Mouse (Mus musculus) hindbrain, embryonic 15.5 days (tissue): ENCODE results near the gene Stt3a. TPM values are rescaled to one million over a fixed set of nuclear protein-coding genes. Genes with fewer than 3 reads are reported as not detected.

ENCODE experiments used
- ATAC-seq: fragments of 200-750 bp; cut with Nextera tagmentation; 2 replicates; pipeline ENCODE4 v1.8.0; 2017; ENCODE audit warnings: low read depth, moderate number of reproducible peaks, moderate TSS enrichment; ENCODE audit not compliant: low FRiP score
- H3K27ac ChIP-seq: fragments of 300-500 bp; sonication (generic); replicated peaks from 2 replicates; pipeline ENCODE4 v1.5.1; 2015; ENCODE audit warnings: mild to moderate bottlenecking, inconsistent platforms
- H3K27me3 ChIP-seq: fragments of 300-500 bp; sonication (generic); 2 replicates; pipeline ENCODE4 v1.6.1; 2015; ENCODE audit warnings: control low read depth, inconsistent platforms
- H3K36me3 ChIP-seq: fragments of 300-500 bp; sonication (generic); 2 replicates; pipeline ENCODE4 v1.6.1; 2015; ENCODE audit warnings: control low read depth, inconsistent platforms
- H3K4me1 ChIP-seq: fragments of 300-500 bp; sonication (generic); replicated peaks from 2 replicates; pipeline ENCODE4 v1.6.1; 2015; ENCODE audit warnings: control low read depth, inconsistent platforms
- H3K4me2 ChIP-seq: fragments of 300-500 bp; sonication (generic); 2 replicates; pipeline ENCODE4 v1.6.1; 2015; ENCODE audit warnings: moderate library complexity, mild to moderate bottlenecking, inconsistent platforms
- H3K4me3 ChIP-seq: fragments of 300-500 bp; sonication (generic); 2 replicates; pipeline ENCODE4 v1.5.1; 2015; ENCODE audit warnings: mild to moderate bottlenecking, inconsistent platforms
- H3K9ac ChIP-seq: fragments of 300-500 bp; sonication (generic); 2 replicates; pipeline ENCODE4 v1.6.1; 2015; ENCODE audit warnings: inconsistent platforms
- H3K9me3 ChIP-seq: fragments of 300-500 bp; sonication (generic); 2 replicates; pipeline ENCODE4 v1.6.1; 2016; ENCODE audit warnings: control low read depth, inconsistent platforms
- WGBS: fragments of 180-500 bp; shearing (Covaris S2); methylation state at CpG from one replicate; pipeline ENCODE4 v1.1.7; 2015; 5-methylcytosine and 5-hydroxymethylcytosine counted together
- polyA plus RNA-seq: library from polyadenylated mRNA; unstranded; fragments of >200 nt; fragmentation: Nextera tagmentation; extraction: Ambion mirVana; gene quantifications from 2 replicates; pipeline ENCODE4 v1.2.1, GENCODE M21; 2015

Gene Stt3a
- polyA plus RNA-seq, result 92.2 and 102 TPM in 2 replicates

DNA sequence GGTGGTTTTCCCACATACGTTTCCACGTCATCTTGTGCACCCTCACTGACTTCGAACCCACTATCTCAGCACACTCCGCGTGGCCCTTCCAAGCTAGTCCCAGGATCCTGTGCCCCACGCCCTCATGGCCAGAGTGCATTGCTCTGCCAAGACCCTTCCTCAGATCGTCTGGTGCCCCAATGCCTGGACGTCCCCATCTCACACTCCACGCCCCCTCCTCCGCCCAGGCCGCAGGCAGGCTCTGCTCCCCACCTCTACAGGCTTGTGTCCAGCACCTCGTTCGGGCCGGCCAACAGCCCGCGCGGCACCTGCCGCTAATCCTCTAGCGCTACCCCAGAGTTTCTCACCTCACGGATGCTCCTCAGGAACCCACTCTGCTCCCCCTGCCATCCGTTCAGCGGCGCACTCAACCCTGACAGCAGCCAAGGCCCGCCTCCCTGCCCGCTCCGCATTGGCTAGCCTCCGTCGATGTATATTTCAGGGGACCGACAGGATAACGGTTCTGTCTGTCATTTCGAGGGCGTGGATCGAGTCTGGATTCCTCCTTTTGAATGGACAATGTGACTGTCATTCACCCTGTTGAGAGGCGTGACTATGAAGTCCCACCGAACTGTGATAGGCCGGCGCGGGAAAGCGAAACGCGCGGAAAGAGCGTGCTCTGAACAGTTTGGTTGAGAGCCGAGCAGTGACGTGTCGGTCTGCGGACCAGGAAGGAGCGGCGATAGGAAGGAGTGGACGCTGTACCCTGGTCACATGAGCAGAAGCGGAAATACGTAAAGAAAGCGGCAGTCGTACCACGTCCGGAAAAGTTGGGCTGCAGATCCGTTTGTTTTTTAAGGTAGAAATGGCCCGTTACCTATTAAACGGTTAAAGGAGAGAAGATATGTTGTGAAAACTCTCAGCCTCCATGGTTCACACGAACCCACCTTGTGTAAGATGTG, at the start of gene Stt3a:
Gene Stt3a, minus strand, starts transcription at position 477 of the 941 bp plus-strand sequence.
- peak within 1 kb of the TSS; percentile 79 for H3K9ac ChIP-seq
- peak within 1 kb of the TSS; percentile 88 for H3K27ac ChIP-seq
- H3K4me3 ChIP-seq, result peak within 1 kb of the TSS; percentile 89
- no peaks in the 10 kb centered on the region for H3K9me3 ChIP-seq
- peak; percentile 100 for ATAC-seq
- peaks cover 19% of the 10 kb centered on the region for H3K36me3 ChIP-seq
- no peaks in the 10 kb centered on the region for H3K27me3 ChIP-seq
- under 1% methylated on average over 60 of the region's 60 CpGs for WGBS
- H3K4me1 ChIP-seq, result peaks cover 25% of the 10 kb centered on the region
- H3K4me2 ChIP-seq, result peak within 1 kb of the TSS; percentile 89

DNA sequence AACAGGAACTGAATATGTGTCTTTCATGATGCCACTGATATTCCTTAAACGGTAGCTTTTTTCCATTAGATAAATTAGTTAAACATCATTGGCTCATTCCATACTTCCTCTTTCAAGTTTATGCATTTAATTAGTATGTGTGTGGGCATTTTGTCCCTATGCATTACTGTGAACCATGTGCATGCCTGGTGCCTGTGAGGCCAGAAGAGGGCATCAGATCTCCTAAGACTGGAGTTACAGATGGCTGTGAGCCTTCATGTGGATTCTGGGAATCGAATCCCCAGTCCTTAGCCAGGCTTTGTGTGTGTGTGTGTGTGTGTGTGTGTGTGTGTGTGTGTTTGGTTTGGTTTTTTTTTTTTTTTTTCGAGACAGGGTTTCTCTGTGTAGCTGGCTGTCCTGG, 47.0 kb upstream of the Stt3a start:
- Histone ChIP-seq H3K4me1 (no peaks in the 10 kb centered on the region), H3K27me3 (no peaks in the 10 kb centered on the region), H3K36me3 (no peaks in the 10 kb centered on the region), H3K4me3 (no peak overlapping the region), H3K4me2 (no peak overlapping the region), H3K27ac (no peak overlapping the region), H3K9ac (no peak overlapping the region), H3K9me3 (no peaks in the 10 kb centered on the region)
- no peak for ATAC-seq
- 76% methylated on average over 3 of the region's 3 CpGs for WGBS

DNA sequence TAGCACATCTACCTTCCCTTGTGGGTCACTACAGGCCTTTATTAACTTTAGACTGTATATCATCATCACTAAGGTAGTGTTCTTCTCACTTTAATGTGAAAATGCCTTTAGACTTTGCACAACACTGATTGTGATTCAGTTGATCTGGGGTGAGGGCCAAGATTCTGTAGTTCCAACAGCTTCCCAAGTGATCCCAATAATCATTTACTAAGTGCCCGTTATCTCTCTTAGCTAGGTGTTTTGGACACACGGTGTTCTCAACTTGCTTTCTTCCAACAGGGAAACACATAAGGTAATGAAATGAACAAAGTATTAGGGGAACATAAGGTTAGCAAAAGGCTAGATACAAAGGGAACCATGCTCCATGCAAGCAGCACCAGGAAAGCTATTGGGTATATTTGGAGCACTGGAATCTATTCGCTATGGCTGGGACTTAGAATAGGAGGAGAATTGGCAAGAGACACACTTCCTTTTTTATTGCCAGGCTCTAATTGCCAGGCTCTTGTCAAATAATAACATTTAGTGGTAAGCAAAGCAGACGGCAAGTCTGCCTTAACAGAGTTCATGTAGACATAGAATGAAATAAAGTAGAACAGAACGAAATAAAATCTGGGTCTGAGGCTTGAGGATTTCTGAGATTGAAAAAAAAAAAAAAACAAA, 40.8 kb upstream of the Stt3a start:
- Histone ChIP-seq H3K27me3 (no peaks in the 10 kb centered on the region), H3K9ac (no peak overlapping the region), H3K4me3 (no peak overlapping the region), H3K4me2 (no peak overlapping the region), H3K4me1 (no peaks in the 10 kb centered on the region), H3K9me3 (no peaks in the 10 kb centered on the region), H3K36me3 (no peaks in the 10 kb centered on the region), H3K27ac (no peak overlapping the region)
- no peak for ATAC-seq
- 86% methylated on average over 5 of the region's 5 CpGs for WGBS

- no peak overlapping the region for H3K27ac ChIP-seq
- no peaks in the 10 kb centered on the region for H3K27me3 ChIP-seq
- no peak overlapping the region for H3K4me3 ChIP-seq
- 96% methylated on average over 3 of the region's 3 CpGs for WGBS
- H3K4me1 ChIP-seq, result no peaks in the 10 kb centered on the region
- no peak for ATAC-seq
- H3K9ac ChIP-seq, result no peak overlapping the region
- H3K9me3 ChIP-seq, result no peaks in the 10 kb centered on the region
- no peak overlapping the region for H3K4me2 ChIP-seq
- no peaks in the 10 kb centered on the region for H3K36me3 ChIP-seq
Measured at GRCm38 (mm10) chr9:36805256-36805975, 37.9 kb upstream of the Stt3a start.

DNA sequence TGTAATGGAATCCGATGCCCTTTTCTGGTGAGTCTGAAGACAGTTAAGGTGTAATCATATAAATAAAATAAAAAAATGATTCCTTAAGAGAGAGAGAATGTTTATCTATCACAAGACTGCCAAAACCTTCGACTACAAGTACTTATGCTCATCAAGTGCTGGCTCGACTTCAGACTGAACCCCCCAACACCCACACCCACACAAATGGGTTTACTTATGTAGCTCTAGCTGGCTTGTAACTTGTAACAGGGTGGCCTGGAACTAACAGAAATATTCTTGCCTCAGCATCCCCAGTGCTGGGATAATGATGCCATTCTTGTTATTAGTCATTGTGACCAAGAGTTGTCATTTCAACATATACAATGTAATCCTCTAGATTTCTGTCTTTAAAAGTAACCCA, 36.4 kb upstream of the Stt3a start:
- WGBS, result 87% methylated on average over 3 of the region's 3 CpGs
- no peaks in the 10 kb centered on the region for H3K36me3 ChIP-seq
- H3K4me3 ChIP-seq, result no peak overlapping the region
- no peaks in the 10 kb centered on the region for H3K9me3 ChIP-seq
- no peak overlapping the region for H3K9ac ChIP-seq
- H3K4me2 ChIP-seq, result no peak overlapping the region
- no peaks in the 10 kb centered on the region for H3K27me3 ChIP-seq
- no peak overlapping the region for H3K27ac ChIP-seq
- no peaks in the 10 kb centered on the region for H3K4me1 ChIP-seq
- no peak for ATAC-seq

DNA sequence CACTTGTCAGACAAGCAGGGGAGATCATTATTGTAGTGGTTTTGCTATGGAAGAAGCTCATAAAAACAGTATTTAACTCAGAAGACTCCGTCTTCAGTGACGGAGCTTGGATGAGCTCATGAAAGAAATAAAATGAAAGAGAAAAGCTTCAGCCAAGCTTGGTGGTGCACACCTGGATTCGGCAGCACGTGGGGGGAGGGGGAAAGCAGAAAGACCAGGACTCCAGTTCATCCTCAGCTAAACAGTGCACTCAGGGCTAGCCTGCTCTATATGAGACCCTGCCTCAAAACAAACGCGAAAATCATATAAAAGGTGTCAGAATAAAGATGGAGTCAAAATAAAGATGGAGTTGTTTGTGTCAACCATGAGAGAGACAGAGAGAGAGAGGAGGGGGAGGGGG, 35.9 kb upstream of the Stt3a start:
- Histone ChIP-seq H3K36me3 (no peaks in the 10 kb centered on the region), H3K27ac (no peak overlapping the region), H3K4me1 (no peaks in the 10 kb centered on the region), H3K9ac (no peak overlapping the region), H3K27me3 (no peaks in the 10 kb centered on the region), H3K9me3 (no peaks in the 10 kb centered on the region), H3K4me2 (no peak overlapping the region), H3K4me3 (no peak overlapping the region)
- ATAC-seq, result no peak
- WGBS, result 75% methylated on average over 6 of the region's 6 CpGs

- Histone ChIP-seq H3K9ac (no peak overlapping the region), H3K27me3 (no peaks in the 10 kb centered on the region), H3K36me3 (no peaks in the 10 kb centered on the region), H3K27ac (no peak overlapping the region), H3K9me3 (no peaks in the 10 kb centered on the region), H3K4me2 (no peak overlapping the region), H3K4me3 (no peak overlapping the region), H3K4me1 (0 out of 2 replicates have a peak, but pooled peaks cover under 1% of the 10 kb centered on the region)
- WGBS, result 79% methylated on average over 3 of the region's 3 CpGs
- no peak for ATAC-seq
Measured at GRCm38 (mm10) chr9:36802951-36803350, 35.5 kb upstream of the Stt3a start.

- no peaks in the 10 kb centered on the region for H3K36me3 ChIP-seq
- H3K4me1 ChIP-seq, result peaks cover 7% of the 10 kb centered on the region; the same call in 1 of the 2 replicates
- ATAC-seq, result no peak
- no peak overlapping the region for H3K4me2 ChIP-seq
- no peaks in the 10 kb centered on the region for H3K27me3 ChIP-seq
- H3K4me3 ChIP-seq, result no peak overlapping the region
- no peak overlapping the region for H3K9ac ChIP-seq
- WGBS, result 91% methylated on average over 2 of the region's 2 CpGs
- no peak overlapping the region for H3K27ac ChIP-seq
- no peaks in the 10 kb centered on the region for H3K9me3 ChIP-seq
Measured at GRCm38 (mm10) chr9:36801961-36802360, 34.5 kb upstream of the Stt3a start.

DNA sequence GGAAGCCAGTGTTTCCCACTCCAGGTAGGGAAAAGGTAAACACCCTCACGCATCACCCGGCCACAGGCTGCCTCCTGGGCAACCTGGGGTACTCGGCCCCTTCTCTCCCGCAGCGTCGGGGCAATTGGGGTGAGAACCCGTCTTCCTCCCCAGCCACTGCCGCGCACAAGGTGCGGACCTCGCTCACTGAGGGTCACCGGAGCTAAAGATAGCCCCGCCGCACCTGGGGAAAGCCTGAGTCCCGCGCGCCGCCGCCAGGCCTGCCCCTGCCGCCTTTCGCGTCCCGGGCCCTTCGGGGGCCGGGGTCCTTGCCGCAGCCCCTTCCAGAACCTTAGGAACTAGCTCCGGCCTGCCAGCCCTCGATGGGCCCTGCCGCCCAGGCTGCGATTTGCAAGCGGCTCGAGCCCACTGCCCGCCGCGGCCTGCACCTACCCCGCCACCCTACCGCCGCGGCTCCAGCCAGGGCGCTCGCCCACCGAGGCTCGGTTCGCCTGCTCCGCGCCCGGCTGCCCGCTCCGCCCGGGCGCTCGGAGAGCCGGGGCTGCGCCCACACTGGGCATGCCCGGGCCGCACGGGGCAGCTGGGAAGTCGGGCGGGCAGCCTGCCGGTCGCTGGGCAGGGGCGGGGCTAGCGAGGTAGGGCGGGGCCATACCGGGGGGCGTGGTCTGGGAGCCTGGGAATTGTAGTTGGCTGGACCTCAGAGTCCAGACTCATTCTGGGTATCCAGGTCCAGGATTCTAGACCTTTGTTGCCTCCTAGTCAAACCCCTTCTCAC, 29.5 kb upstream of the Stt3a start, which contains the start of gene Ei24:
Gene Ei24, minus strand, starts transcription at position 613 of the 775 bp plus-strand sequence.
- H3K4me1 ChIP-seq, result peaks cover 38% of the 10 kb centered on the region
- H3K9ac ChIP-seq, result peak within 1 kb of the TSS; percentile 88
- ATAC-seq, result peak; percentile 99
- WGBS, result under 1% methylated on average over 65 of the region's 66 CpGs
- H3K27ac ChIP-seq, result peak within 1 kb of the TSS; percentile 80
- H3K4me2 ChIP-seq, result peak within 1 kb of the TSS; percentile 77
- H3K36me3 ChIP-seq, result peaks cover 3% of the 10 kb centered on the region
- no peaks in the 10 kb centered on the region for H3K9me3 ChIP-seq
- no peaks in the 10 kb centered on the region for H3K27me3 ChIP-seq
- H3K4me3 ChIP-seq, result peak within 1 kb of the TSS; percentile 79

- Histone ChIP-seq H3K27me3 (no peaks in the 10 kb centered on the region), H3K27ac (no peak overlapping the region), H3K4me3 (peak overlapping the region; percentile 79), H3K9ac (peak overlapping the region; percentile 88), H3K4me1 (peaks cover 38% of the 10 kb centered on the region), H3K9me3 (no peaks in the 10 kb centered on the region), H3K4me2 (peak overlapping the region; percentile 77), H3K36me3 (peaks cover 10% of the 10 kb centered on the region)
- ATAC-seq, result no peak
- WGBS, result 18% methylated on average over 5 of the region's 5 CpGs
Measured at GRCm38 (mm10) chr9:36796224-36796623, 28.7 kb upstream of the Stt3a start.

DNA sequence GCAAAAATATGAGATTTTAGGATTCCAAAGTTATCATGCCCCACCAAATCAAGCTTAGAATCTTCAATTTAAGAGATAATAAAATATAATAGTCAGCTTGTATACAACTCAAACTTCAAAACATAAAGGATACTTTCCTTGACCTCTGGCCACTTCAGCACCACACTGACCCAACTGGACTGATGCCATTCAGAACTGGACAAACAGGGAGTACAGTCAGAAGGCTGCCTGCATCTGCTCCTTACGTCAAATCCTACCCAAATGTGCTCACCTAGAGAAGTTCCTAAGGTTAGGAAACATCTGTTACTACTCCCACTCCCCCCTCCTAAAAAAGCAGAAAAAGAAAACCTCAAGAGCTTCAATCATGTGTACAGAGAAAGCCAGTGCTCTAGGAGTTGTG, 28.1 kb upstream of the Stt3a start:
- 70% methylated on average over 1 of the region's 1 CpGs for WGBS
- peaks cover 16% of the 10 kb centered on the region for H3K36me3 ChIP-seq
- no peak overlapping the region for H3K9ac ChIP-seq
- peak overlapping the region; percentile 77 for H3K4me2 ChIP-seq
- no peaks in the 10 kb centered on the region for H3K9me3 ChIP-seq
- H3K4me3 ChIP-seq, result 0 out of 2 replicates have a peak overlapping the region, but pooled peaks have one; percentile 2
- no peak for ATAC-seq
- peaks cover 38% of the 10 kb centered on the region for H3K4me1 ChIP-seq
- no peaks in the 10 kb centered on the region for H3K27me3 ChIP-seq
- H3K27ac ChIP-seq, result no peak overlapping the region
